Mouse (Mus musculus) spleen, adult 2 months (tissue): ENCODE data around the gene Edaradd. TPM values are rescaled to one million over a fixed set of nuclear protein-coding genes. Genes with fewer than 3 reads are reported as not detected.

Source experiments
- DNase-seq, 2 experiments: peaks; one replicate each; pipeline versions ENCODE4 v3.0.0 to v3.0.0-alpha.2; 2012 to 2021; ENCODE audit warnings: low spot score in 2 of 2, low read depth in 1 of 2
- H3K27ac ChIP-seq: fragments of 200-500 bp; 2 replicates; pipeline ENCODE4 v1.5.1; 2012; ENCODE audit warnings: low read length, inconsistent platforms; ENCODE audit not compliant: insufficient read depth
- H3K27me3 ChIP-seq: fragments of 200-500 bp; 2 replicates; pipeline ENCODE4 v1.6.1; 2012; ENCODE audit warnings: mild to moderate bottlenecking, moderate library complexity, low read length, inconsistent platforms; ENCODE audit not compliant: control insufficient read depth, insufficient read depth
- H3K36me3 ChIP-seq: fragments of 200-500 bp; 2 replicates; pipeline ENCODE4 v1.6.1; 2012; ENCODE audit warnings: mild to moderate bottlenecking, low read length, inconsistent platforms; ENCODE audit not compliant: control insufficient read depth, insufficient read depth
- H3K4me1 ChIP-seq: fragments of 200-500 bp; 2 replicates; pipeline ENCODE4 v1.6.1; 2011; ENCODE audit warnings: inconsistent platforms; ENCODE audit not compliant: control insufficient read depth, insufficient read depth, insufficient read length
- H3K4me3 ChIP-seq: fragments of 200-500 bp; 2 replicates; pipeline ENCODE4 v1.5.1; 2011; ENCODE audit warnings: mild to moderate bottlenecking, inconsistent platforms; ENCODE audit not compliant: insufficient read depth, insufficient read length; ENCODE audit errors: extremely low read depth
- CTCF ChIP-seq: fragments of 200-500 bp; IDR thresholded peaks from 2 replicates; pipeline ENCODE4 v1.5.1; 2011; ENCODE audit warnings: mild to moderate bottlenecking, inconsistent platforms; ENCODE audit not compliant: insufficient read depth, insufficient read length, insufficient replicate concordance; ENCODE audit errors: extremely low read depth
- POLR2A ChIP-seq: fragments of 200-500 bp; IDR thresholded peaks from 2 replicates; pipeline ENCODE4 v1.6.1; 2011; ENCODE audit warnings: low read depth, low read length, inconsistent platforms
- WGBS: fragments of 180-500 bp; shearing (Covaris S2); methylation state at CpG from one replicate; pipeline ENCODE4 v1.1.7; 2018; 5-methylcytosine and 5-hydroxymethylcytosine counted together
- polyA plus RNA-seq: library from polyadenylated mRNA; depleted of rRNA; stranded (reverse); fragments of >200 nt; gene quantifications from 2 replicates; pipeline ENCODE4 v1.2.3, GENCODE M21; 2012

The Edaradd gene
- polyA plus RNA-seq, 1 experiment: 4.0 TPM

DNA sequence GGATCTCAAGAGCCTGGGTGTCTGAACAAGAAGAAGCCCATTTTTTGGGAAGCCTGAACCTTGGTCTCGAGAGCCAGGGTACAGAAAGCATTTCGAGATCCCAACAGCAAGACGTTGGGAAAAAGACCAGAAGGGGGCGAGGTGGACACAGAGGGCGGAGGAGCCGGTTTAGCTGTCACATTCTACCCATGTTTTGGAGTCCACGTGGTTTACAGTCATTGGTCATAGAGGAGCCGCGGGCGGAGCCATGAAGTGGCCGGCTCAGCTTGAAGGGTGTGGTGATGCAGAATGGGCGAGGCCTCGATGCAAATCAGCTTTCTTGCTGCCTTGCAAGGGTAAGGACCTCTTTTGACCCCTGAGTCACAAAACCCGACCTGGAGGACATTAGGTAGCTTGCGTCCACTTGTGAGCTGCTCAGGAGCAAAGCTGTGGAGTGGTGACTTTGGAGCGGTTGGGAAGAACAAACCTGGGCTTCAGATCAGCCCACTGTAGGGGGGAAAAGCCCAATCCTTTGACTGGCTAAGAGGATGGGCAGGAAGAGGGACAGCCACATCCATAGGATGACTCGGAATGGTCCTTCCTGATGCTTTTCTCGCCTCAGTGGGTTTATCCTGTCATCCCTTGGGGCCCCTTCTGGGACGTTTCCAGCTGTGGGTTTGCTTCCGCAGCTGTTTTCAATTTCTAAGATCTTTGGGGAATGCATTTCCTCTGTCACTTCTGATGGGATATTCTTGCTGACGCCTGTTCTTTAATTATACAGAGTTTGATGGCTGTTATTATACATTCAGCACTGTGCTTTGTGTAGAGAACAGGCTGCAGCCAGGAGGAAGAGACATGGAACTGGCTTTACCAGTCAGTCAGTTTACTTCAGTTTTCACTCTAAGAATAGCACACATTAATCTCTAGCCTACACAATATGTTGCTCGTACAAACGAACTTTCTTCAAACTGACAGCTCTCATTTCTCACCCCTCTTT, 22.1 kb upstream of the Edaradd start:
- peaks cover 6% of the 10 kb centered on the region; the same call in 1 of the 2 replicates for H3K4me1 ChIP-seq
- no peak overlapping the region for H3K4me3 ChIP-seq
- peak in 1 of 2 experiments; percentile 66 for DNase-seq
- no peaks in the 10 kb centered on the region for H3K27me3 ChIP-seq
- no peak for TF ChIP-seq POLR2A
- peak; percentile 16; the same call in 1 of the 2 replicates for TF ChIP-seq CTCF
- H3K36me3 ChIP-seq: no peaks in the 10 kb centered on the region
- WGBS: 9% methylated on average over 23 of the region's 23 CpGs
- H3K27ac ChIP-seq: no peak overlapping the region

DNA sequence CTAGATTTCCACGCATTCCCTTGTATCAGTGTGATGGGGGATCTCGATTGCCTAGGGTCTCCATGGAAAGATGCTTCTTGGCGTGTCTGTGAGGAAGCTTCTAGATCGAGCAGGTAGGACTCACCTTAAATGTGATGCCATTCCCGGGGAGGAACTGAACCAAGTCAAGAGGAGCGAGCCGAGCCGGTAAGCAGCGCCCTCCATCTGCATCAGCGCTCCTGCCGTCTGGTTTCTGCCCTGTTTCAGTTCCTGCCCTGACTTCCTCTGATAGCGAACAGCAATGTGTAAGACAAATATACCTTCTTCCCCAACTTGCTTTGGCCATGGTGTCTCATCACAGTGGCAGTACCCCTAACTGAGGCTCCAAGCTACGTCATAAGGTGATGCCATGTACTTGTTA, 19.9 kb upstream of the Edaradd start:
- Histone ChIP-seq H3K4me1 (peaks cover 6% of the 10 kb centered on the region; the same call in 1 of the 2 replicates), H3K27me3 (no peaks in the 10 kb centered on the region), H3K27ac (no peak overlapping the region), H3K4me3 (no peak overlapping the region), H3K36me3 (no peaks in the 10 kb centered on the region)
- WGBS: 38% methylated on average over 13 of the region's 13 CpGs
- peak; percentile 47 to 58 for DNase-seq
- no peak for TF ChIP-seq POLR2A
- no peak for TF ChIP-seq CTCF

DNA sequence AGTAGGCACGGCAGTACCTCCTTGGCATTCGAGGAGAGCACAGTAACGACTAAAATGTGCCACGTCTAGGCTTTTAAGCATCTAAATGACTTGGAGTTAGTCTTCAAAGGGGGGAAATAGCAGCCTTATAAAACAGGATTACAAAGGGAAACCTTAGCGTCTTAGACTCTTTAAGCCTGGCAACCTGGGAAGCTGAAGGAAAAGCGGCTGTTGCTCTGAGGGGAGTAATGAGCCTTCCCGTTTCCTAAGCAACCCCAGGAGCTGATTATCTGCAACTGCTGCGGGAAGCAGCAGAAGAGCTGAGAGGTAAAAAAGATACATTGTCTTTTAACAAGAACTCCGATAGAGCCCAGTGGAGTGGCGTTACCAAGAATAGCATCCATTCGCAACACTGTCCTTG, 19.5 kb upstream of the Edaradd start:
- WGBS: 76% methylated on average over 11 of the region's 11 CpGs
- Histone ChIP-seq H3K27ac (no peak overlapping the region), H3K4me1 (peaks cover 6% of the 10 kb centered on the region; the same call in 1 of the 2 replicates), H3K36me3 (no peaks in the 10 kb centered on the region), H3K4me3 (no peak overlapping the region), H3K27me3 (no peaks in the 10 kb centered on the region)
- no peak for DNase-seq
- TF ChIP-seq POLR2A (no peak), CTCF (no peak)

DNA sequence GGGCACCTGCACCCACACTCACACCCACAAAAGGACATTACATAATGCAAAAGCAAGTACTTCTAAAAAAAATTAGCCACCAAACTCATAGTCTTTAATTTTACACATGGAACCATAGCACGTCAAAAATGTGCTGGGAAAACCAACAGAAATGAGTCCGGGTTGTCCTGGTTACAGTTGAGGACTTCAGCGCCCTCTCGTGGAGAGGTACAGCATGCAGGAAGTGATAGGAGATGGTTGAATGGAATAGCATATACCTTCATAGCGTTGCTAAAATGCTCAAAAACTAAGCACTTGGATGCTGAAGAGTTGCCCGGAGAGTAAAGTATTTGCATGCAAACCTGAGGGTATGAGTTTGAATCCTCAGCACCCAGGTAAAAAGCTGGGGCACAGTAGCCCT, 17.7 kb upstream of the Edaradd start:
- peak; percentile 50 to 77 for DNase-seq
- H3K27me3 ChIP-seq: no peaks in the 10 kb centered on the region
- 41% methylated on average over 6 of the region's 6 CpGs for WGBS
- peaks cover 6% of the 10 kb centered on the region; the same call in 1 of the 2 replicates for H3K4me1 ChIP-seq
- H3K4me3 ChIP-seq: no peak overlapping the region
- TF ChIP-seq POLR2A (no peak), CTCF (peak; percentile 63; the same call in 1 of the 2 replicates)
- no peak overlapping the region for H3K27ac ChIP-seq
- no peaks in the 10 kb centered on the region for H3K36me3 ChIP-seq

DNA sequence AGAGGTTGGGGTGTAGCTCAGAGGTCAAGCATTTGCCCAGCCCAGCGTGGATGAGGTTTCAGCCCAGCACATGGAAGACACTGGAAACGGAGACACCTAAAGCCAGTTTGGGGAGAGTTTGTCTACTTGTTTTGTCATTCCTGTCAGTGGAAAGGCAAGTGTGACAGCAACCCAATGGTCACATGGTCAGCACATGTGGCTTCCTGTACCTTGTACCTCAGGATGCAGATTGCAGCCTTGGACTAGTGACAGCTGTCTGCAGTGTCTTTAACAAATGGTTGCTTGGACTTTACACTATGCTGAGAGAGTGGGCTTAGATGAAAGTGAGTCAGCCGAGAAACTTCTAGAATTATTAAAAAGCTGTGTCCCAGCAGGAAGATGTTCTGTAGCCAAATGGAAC, 14.4 kb upstream of the Edaradd start:
- no peaks in the 10 kb centered on the region; the same call in 1 of the 2 replicates for H3K4me1 ChIP-seq
- 69% methylated on average over 3 of the region's 3 CpGs for WGBS
- no peak for TF ChIP-seq CTCF
- TF ChIP-seq POLR2A: no peak
- H3K36me3 ChIP-seq: no peaks in the 10 kb centered on the region
- H3K27me3 ChIP-seq: no peaks in the 10 kb centered on the region
- H3K27ac ChIP-seq: no peak overlapping the region
- no peak for DNase-seq
- H3K4me3 ChIP-seq: no peak overlapping the region

DNA sequence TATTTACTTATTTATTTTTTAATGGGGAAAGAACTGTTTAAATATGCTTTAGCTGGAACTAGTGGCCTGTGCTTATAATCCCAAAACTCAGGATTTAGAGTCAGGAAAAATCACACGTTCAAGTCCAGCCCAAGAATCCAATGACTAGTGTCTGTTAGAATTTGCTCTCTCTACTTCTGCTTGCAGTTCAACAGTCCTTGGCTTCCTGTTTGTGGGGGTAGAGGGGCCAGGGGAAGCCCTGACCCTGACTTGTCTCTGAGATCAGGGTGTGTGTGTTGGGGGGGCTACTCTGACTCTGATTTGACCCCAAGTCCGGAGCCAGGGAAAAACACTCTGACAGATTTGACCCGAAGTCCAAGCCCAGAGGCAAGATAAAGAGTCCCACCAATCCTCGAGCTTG, 5.4 kb upstream of the Edaradd start:
- Histone ChIP-seq H3K4me1 (peaks cover 11% of the 10 kb centered on the region; the same call in 1 of the 2 replicates), H3K36me3 (no peaks in the 10 kb centered on the region), H3K27me3 (no peaks in the 10 kb centered on the region), H3K4me3 (no peak overlapping the region), H3K27ac (no peak overlapping the region)
- TF ChIP-seq CTCF (no peak), POLR2A (no peak)
- DNase-seq: no peak
- WGBS: 60% methylated on average over 4 of the region's 4 CpGs

DNA sequence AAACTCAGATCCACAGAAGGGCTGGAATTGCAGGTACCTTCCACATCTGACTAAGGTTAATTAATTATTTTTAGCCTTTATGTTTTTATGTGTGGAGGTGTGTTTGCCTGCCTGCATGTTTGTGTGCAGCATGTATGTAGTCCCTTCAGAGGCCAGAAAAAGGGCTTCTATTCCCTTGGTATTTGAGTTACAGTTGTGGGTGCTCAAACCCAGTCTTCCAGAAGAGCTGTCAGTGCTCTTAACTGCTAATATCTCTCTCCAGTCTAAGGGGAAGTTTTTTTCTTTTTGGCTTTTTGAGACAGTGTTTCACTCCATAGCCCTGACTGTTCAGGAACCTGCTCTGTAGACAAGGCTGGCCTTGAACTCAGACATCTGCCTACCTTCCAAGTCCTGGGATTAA, 2.1 kb upstream of the Edaradd start:
- Histone ChIP-seq H3K4me3 (peak overlapping the region; percentile 44; the same call in 1 of the 2 replicates), H3K27me3 (no peaks in the 10 kb centered on the region), H3K36me3 (no peaks in the 10 kb centered on the region), H3K4me1 (peaks cover 11% of the 10 kb centered on the region), H3K27ac (peak overlapping the region; percentile 77)
- TF ChIP-seq POLR2A (no peak), CTCF (no peak)
- no peak for DNase-seq
